Mouse (Mus musculus) hindbrain, embryonic 14.5 days (tissue): ENCODE results near the gene Trpv4. TPM values are rescaled to one million over a fixed set of nuclear protein-coding genes. Genes with fewer than 3 reads are reported as not detected.

Experiments
- ATAC-seq: fragments of 200-750 bp; cut with Nextera tagmentation; 2 replicates; pipeline ENCODE4 v1.8.0; 2017; ENCODE audit warnings: moderate number of reproducible peaks, mild to moderate bottlenecking, moderate TSS enrichment, moderate library complexity; ENCODE audit not compliant: low FRiP score
- DNase-seq: peaks from one replicate; pipeline ENCODE4 v3.0.0-alpha.2; 2015; ENCODE audit warnings: low spot score
- H3K27ac ChIP-seq: fragments of 300-500 bp; sonication (generic); 2 replicates; pipeline ENCODE4 v1.5.1; 2014; ENCODE audit warnings: mild to moderate bottlenecking, moderate library complexity
- H3K27me3 ChIP-seq: fragments of 300-500 bp; sonication (generic); 2 replicates; pipeline ENCODE4 v1.6.1; 2014; ENCODE audit warnings: mild to moderate bottlenecking, low read length, mixed read lengths; ENCODE audit not compliant: control insufficient read depth, insufficient read depth
- H3K36me3 ChIP-seq: fragments of 300-500 bp; sonication (generic); replicated peaks from 2 replicates; pipeline ENCODE4 v1.6.1; 2014; ENCODE audit not compliant: control insufficient read depth, insufficient read depth
- H3K4me1 ChIP-seq: fragments of 300-500 bp; sonication (generic); replicated peaks from 2 replicates; pipeline ENCODE4 v1.6.1; 2014; ENCODE audit warnings: antibody characterized with exemption, low read length, mixed read lengths; ENCODE audit not compliant: control insufficient read depth, insufficient read depth
- H3K4me2 ChIP-seq: fragments of 300-500 bp; sonication (generic); replicated peaks from 2 replicates; pipeline ENCODE4 v1.6.1; 2014; ENCODE audit warnings: mild to moderate bottlenecking, moderate library complexity
- H3K4me3 ChIP-seq: fragments of 300-500 bp; sonication (generic); replicated peaks from 2 replicates; pipeline ENCODE4 v1.5.1; 2014; ENCODE audit warnings: mild to moderate bottlenecking, low read length
- H3K9ac ChIP-seq: fragments of 300-500 bp; sonication (generic); 2 replicates; pipeline ENCODE4 v1.6.1; 2014
- H3K9me3 ChIP-seq: fragments of 300-500 bp; sonication (generic); 2 replicates; pipeline ENCODE4 v1.6.1; 2016; ENCODE audit warnings: low read length; ENCODE audit not compliant: control insufficient read depth
- WGBS: fragments of 180-500 bp; shearing (Covaris S2); extraction: QIAGEN DNeasy Blood & Tissue Kit; methylation state at CpG from one replicate; pipeline ENCODE4 v1.1.7; 2014; 5-methylcytosine and 5-hydroxymethylcytosine counted together
- polyA plus RNA-seq: library from polyadenylated mRNA; unstranded; fragments of >200 nt; fragmentation: Nextera tagmentation; extraction: Ambion mirVana; gene quantifications from 2 replicates; pipeline ENCODE4 v1.2.1, GENCODE M21; 2014

The Trpv4 gene
- polyA plus RNA-seq, 1 experiment from 2014 or later, result 1.4 TPM

DNA sequence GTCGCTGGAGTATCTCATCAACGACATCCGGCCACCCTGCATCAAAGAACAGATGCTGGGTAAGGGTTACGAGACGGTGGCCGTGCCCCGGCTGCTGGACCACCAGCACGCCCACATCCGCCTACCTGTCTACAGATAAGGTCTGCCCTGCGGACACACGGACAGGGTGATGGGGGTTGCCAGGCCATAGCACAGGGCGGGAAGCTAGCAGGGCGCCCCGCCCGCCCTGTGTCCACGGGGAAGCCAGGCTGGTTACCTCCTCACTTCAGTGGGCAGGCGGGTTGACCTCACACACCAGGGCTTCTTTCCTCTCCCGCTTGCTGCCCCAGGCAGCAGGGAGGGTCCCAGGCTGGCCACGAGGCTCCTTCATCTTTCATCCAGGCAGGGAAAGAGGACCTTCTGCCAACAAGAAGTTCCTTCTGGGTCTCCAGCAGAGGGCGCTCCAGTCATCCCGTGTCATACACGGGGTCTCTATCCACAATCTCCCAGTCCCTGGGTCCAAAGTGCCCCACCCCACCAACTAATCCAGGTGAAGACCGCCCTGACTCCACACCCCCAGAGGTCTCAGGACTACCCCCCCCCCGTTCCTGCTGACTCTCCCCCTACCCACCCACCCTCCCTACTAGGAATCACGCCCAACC is 46.1 kb downstream of the Trpv4 start:
- DNase-seq, result no peak
- Histone ChIP-seq H3K27me3 (no peaks in the 10 kb centered on the region), H3K9me3 (no peaks in the 10 kb centered on the region), H3K4me1 (peaks cover 26% of the 10 kb centered on the region), H3K4me2 (no peak overlapping the region), H3K4me3 (no peak overlapping the region), H3K9ac (no peak overlapping the region), H3K36me3 (peaks cover 9% of the 10 kb centered on the region; the same call in 1 of the 2 replicates), H3K27ac (no peak overlapping the region)
- ATAC-seq, result no peak
- WGBS, result 70% methylated on average over 25 of the region's 25 CpGs

DNA sequence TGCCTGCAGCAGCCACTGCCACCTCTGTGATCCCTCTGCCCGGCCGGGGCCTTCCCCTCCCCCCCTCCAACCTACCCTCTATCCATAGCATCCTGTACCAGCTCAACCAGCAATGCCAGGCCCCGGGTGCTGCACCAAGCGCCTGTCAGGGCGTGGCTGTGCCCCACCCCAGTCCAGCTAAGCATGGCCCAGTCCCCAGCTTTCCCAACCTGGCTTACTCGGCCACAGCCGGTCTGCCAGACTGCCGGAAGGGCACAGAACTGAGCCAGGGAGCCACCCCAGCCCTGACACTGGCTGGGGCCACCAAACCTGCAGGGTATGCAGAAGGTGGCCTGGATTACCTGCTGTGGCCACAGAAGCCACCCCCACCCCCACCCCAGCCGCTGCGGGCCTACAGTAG is 47.0 kb downstream of the Trpv4 start:
- no peak overlapping the region for H3K9ac ChIP-seq
- peaks cover 34% of the 10 kb centered on the region for H3K4me1 ChIP-seq
- H3K36me3 ChIP-seq, result peaks cover 9% of the 10 kb centered on the region; the same call in 1 of the 2 replicates
- H3K27me3 ChIP-seq, result no peaks in the 10 kb centered on the region
- no peak overlapping the region for H3K4me3 ChIP-seq
- H3K4me2 ChIP-seq, result no peak overlapping the region
- no peaks in the 10 kb centered on the region for H3K9me3 ChIP-seq
- DNase-seq (no peak), ATAC-seq (no peak)
- 93% methylated on average over 10 of the region's 10 CpGs for WGBS
- no peak overlapping the region for H3K27ac ChIP-seq

DNA sequence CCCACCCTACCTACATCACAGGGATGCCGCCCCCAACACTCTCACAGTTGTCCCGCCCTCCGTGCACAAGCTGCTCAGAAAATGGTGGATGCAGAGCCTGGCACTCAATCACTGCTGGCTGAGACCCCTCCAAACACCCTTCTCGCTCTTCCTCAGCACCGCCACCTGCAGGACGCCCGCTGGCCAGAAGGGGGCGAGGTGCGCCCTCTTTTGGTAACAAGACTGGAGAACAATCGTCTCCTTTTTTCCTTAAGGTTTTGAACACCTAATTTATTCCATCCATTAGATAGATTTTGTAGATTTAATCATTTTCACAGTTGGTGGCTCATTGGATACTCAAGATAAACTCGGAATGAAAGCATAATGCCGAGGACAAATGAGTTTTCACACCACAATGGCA is 49.7 kb downstream of the Trpv4 start:
- Histone ChIP-seq H3K9ac (no peak overlapping the region), H3K4me1 (peaks cover 50% of the 10 kb centered on the region), H3K4me3 (no peak overlapping the region), H3K36me3 (peaks cover 9% of the 10 kb centered on the region; the same call in 1 of the 2 replicates), H3K27ac (peak overlapping the region; percentile 60), H3K4me2 (no peak overlapping the region; the same call in 1 of the 2 replicates), H3K27me3 (no peaks in the 10 kb centered on the region), H3K9me3 (no peaks in the 10 kb centered on the region)
- 5% methylated on average over 12 of the region's 12 CpGs for WGBS
- DNase-seq (peak; percentile 89), ATAC-seq (peak; percentile 19)

DNA sequence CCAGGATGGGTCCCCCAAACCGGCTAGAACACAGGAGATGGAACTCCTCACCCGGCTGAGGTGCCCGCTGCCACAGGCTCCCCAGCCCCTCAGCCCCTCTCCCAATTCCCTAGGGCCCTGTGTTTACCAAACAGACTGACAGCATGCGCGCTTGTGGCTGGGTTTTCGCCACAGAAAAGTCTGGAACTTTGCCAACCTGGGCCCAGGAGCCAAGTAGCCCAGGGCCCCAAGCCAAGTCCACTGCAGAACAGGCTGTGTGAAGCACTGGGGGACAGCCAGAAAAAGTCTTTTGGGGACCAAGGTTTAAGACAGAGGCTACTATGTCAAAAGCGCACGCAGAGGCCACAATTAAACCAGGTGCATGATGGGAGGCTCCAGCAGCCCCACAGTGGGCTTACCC is 50.6 kb downstream of the Trpv4 start:
- Histone ChIP-seq H3K4me1 (peaks cover 50% of the 10 kb centered on the region), H3K9me3 (no peaks in the 10 kb centered on the region), H3K27me3 (no peaks in the 10 kb centered on the region), H3K4me2 (no peak overlapping the region), H3K27ac (peak overlapping the region; percentile 60; the same call in 1 of the 2 replicates), H3K36me3 (peaks cover 9% of the 10 kb centered on the region; the same call in 1 of the 2 replicates), H3K9ac (no peak overlapping the region), H3K4me3 (no peak overlapping the region)
- DNase-seq (peak; percentile 79), ATAC-seq (peak; percentile 13; the same call in 1 of the 2 replicates)
- 41% methylated on average over 8 of the region's 8 CpGs for WGBS

DNA sequence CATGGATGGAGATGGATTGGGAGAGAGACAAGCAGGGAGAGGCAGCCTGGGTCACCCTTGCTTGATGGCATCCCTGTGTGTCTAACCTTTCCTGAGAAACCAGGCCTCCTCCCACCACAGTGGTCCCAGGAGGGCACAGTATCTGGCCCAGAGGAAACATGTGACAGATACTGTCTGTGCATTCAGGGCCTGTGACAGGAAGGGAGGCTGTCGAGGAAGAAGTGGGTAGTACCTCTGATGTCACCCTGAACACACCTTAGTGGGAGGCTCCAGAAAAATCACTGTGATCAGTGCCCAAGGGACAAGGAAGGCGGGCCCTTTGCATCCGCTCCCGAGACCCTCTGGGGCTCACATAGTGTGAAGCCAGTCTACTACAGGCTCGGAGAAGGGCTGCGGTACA is 52.2 kb downstream of the Trpv4 start:
- Histone ChIP-seq H3K4me2 (no peak overlapping the region), H3K4me3 (no peak overlapping the region), H3K27ac (no peak overlapping the region), H3K9ac (no peak overlapping the region), H3K27me3 (no peaks in the 10 kb centered on the region), H3K36me3 (0 out of 2 replicates have a peak, but pooled peaks cover 2% of the 10 kb centered on the region), H3K9me3 (no peaks in the 10 kb centered on the region), H3K4me1 (peaks cover 50% of the 10 kb centered on the region)
- ATAC-seq (no peak), DNase-seq (no peak)
- 72% methylated on average over 6 of the region's 6 CpGs for WGBS

DNA sequence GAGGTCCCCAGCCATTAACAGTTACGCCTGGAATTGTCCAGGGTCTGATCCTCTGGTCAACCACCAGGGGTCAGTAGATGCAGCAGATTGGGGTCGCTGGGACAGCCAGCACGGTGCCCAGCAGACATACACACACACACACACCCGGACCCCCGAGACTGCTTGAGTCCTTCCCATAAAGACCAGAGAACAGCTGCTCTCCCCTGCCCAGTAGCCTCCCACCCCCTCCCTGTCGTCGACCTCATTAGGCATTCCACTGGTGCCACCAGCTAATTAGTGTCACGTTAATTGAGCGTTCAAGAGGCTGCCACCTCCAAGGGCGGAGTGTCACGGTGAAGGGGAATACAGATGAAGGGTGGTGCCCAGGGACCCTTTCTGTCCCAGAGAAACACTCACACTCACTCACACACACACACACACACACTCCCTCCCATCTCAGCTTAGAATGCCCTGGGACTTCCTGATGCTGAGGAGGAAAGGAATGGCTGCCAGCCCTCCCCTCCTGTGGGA is 53.4 kb downstream of the Trpv4 start:
- Histone ChIP-seq H3K9me3 (no peaks in the 10 kb centered on the region), H3K9ac (0 out of 2 replicates have a peak overlapping the region, but pooled peaks have one; percentile 3), H3K27me3 (no peaks in the 10 kb centered on the region), H3K4me3 (no peak overlapping the region), H3K36me3 (no peaks in the 10 kb centered on the region), H3K4me2 (0 out of 2 replicates have a peak overlapping the region, but pooled peaks have one; percentile 11), H3K27ac (peak overlapping the region; percentile 63), H3K4me1 (peaks cover 50% of the 10 kb centered on the region)
- DNase-seq (peak; percentile 34), ATAC-seq (peak; percentile 38)
- WGBS, result 8% methylated on average over 11 of the region's 11 CpGs

DNA sequence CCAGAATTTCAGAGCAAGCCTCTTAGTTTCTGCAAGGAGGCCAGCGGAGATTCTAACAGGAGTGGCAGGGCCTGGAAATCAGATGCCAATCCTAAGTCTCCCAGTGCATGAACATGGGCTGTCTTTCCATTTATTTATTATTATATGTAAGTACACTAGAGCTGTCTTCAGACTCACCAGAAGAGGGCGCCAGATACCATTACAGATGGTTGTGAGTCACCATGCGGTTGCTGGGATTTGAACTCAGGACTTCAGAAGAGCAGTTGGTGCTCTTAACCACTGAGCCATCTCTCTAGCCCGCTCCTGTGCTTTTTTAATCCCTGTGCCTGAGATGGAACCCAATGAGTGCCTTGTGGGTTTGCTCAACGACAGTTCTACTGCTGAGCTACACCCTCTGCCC is 54.2 kb downstream of the Trpv4 start:
- no peaks in the 10 kb centered on the region for H3K9me3 ChIP-seq
- DNase-seq (no peak), ATAC-seq (no peak)
- H3K9ac ChIP-seq, result no peak overlapping the region
- H3K4me3 ChIP-seq, result no peak overlapping the region
- H3K4me2 ChIP-seq, result no peak overlapping the region
- no peak overlapping the region for H3K27ac ChIP-seq
- H3K36me3 ChIP-seq, result no peaks in the 10 kb centered on the region
- peaks cover 41% of the 10 kb centered on the region for H3K4me1 ChIP-seq
- 81% methylated on average over 5 of the region's 5 CpGs for WGBS
- H3K27me3 ChIP-seq, result no peaks in the 10 kb centered on the region

DNA sequence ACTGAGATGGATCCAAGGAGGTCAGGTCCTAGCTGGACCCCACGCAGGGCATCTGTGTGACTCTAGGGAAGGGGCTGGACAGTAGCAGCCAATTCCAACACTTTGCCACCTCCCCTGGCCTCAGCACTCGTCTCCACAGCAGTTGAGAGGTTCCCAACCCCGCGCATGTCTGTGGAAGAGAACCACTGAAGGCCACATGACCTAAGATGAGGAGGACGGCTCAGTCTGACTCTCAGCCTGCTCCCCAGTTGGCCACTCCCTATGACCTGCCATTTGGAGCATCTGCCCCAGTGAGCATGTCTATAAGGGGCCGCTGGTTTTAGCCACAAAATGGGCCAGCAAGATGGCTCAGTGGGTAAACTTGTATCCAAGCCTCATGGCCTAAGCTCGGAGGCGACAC is 56.2 kb downstream of the Trpv4 start:
- Histone ChIP-seq H3K4me3 (no peak overlapping the region), H3K4me1 (peaks cover 29% of the 10 kb centered on the region), H3K9ac (no peak overlapping the region), H3K4me2 (no peak overlapping the region), H3K27me3 (no peaks in the 10 kb centered on the region), H3K27ac (no peak overlapping the region), H3K9me3 (no peaks in the 10 kb centered on the region), H3K36me3 (no peaks in the 10 kb centered on the region)
- no peak for DNase-seq
- ATAC-seq, result no peak
- 79% methylated on average over 8 of the region's 8 CpGs for WGBS

DNA sequence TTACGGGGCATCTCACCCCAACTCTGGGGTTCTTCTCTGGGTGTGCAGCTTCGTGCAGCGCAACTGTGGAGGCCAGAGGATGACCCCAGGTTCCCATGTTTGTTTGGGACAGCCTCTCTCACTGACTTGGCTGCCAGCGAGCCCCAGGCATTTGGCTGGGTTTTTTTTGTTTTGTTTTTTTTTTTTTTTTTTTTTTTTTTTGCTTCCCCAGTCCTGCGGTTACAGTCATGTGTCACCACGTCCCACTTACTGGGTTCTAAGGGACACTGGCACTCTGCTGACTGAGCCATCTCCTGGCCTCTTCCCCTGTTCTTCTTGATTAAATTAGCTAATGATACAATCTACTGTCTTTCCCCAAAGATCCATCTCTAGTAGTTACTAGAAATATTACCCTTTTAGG is 60.6 kb downstream of the Trpv4 start:
- Histone ChIP-seq H3K9me3 (no peaks in the 10 kb centered on the region), H3K4me2 (no peak overlapping the region), H3K9ac (no peak overlapping the region), H3K4me1 (peaks cover 25% of the 10 kb centered on the region), H3K27ac (peak overlapping the region; percentile 29; the same call in 1 of the 2 replicates), H3K27me3 (no peaks in the 10 kb centered on the region), H3K4me3 (no peak overlapping the region), H3K36me3 (peaks cover 7% of the 10 kb centered on the region; the same call in 1 of the 2 replicates)
- 52% methylated on average over 6 of the region's 6 CpGs for WGBS
- DNase-seq (no peak), ATAC-seq (no peak)
